In the genomic region with DNA sequence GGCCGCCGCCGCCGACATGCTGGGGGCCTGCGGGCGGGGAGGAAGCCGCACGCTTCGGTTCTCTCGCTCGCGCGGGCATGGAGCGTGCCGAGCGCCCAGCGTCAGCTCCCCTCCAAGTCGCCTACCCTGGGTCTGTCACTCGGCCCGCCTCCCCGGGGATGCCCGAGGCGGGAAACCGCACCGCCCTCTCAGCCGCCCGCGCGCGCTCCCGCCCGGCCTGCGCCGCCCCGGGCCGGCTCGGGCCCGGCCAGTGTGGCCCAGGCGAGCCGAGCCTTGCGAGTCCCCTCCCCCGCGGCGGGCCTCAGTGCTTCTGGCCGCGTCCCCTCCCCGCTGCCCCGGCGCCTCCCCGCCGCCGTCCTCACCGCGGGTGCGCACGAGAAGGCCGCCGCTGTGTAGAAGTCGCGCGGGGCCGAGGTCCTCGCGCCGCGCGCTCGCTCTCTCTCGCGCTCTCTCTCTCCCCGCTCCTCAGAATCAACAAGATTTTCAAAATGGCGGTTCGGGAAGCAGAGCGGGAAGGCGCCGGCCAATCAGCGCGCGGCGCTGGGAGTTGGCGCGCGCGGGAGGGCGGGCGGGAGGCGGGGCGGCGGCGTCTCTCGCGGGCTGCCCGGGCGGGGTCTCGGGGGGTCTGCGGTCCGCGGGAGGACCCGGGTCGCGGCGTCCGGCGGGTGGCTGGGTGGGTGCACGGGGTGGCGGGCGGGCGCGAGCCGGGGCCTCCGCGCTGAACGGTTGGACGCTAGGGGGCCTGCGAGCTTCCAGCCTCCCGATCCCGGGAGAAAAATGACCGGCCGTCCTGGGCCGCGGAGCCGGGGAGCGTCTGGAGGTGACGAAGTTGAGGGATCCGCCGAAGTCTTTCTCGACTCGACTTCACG, we compare ENCODE assay signal across 8 mouse cellular contexts. TPM values are rescaled to one million over a fixed set of nuclear protein-coding genes. Genes with fewer than 3 reads are reported as not detected.
DNase-seq lines count a peak whose midpoint lies in the region; ATAC-seq and TF ChIP-seq lines count a peak whose summit lies in the region.

A gene (minus strand): TSS at position 491 of the 869 bp plus-strand sequence.

- TF ChIP-seq CTCF in intestine, postnatal 0 days (IDR thresholded peaks at IDR 0.05; ENCODE audit: low read depth): peak; percentile 67

- under 1% methylated on average over 108 of the region's 129 CpGs for WGBS in intestine, postnatal 0 days
- WGBS in midbrain, embryonic 10.5 days: under 1% methylated on average over 120 of the region's 129 CpGs

- H3K4me2 ChIP-seq in intestine, postnatal 0 days (replicated peaks; ENCODE audit: low read depth): peak within 1 kb of the TSS; percentile 91

- no peaks in the 10 kb centered on the region for H3K4me1 ChIP-seq in intestine, postnatal 0 days (replicated peaks; ENCODE audit: control insufficient read depth, insufficient read depth, low read length)
- H3K4me1 ChIP-seq in midbrain, embryonic 10.5 days: peaks cover 32% of the 10 kb centered on the region

- peak within 1 kb of the TSS; percentile 99 for H3K27ac ChIP-seq in intestine, postnatal 0 days (ENCODE audit: low read depth, low read length)
- peak within 1 kb of the TSS; percentile 100 for H3K27ac ChIP-seq in midbrain, embryonic 10.5 days (replicated peaks)

- H3K27me3 ChIP-seq in intestine, postnatal 0 days (replicated peaks; ENCODE audit: control insufficient read depth, insufficient read depth, low read length): no peaks in the 10 kb centered on the region
- 0 out of 2 replicates have a peak, but pooled peaks cover 3% of the 10 kb centered on the region for H3K27me3 ChIP-seq in midbrain, embryonic 10.5 days (ENCODE audit: low read depth, poor library complexity, severe bottlenecking)

- intact Hi-C loops in left cerebral cortex, postnatal 36 days (cut with DNase I): no loop called here

- H3K36me3 ChIP-seq in intestine, postnatal 0 days (ENCODE audit: control insufficient read depth, insufficient read depth): peaks cover 3% of the 10 kb centered on the region; the same call in 1 of the 2 replicates
- peaks cover 31% of the 10 kb centered on the region for H3K36me3 ChIP-seq in midbrain, embryonic 10.5 days

- peak within 1 kb of the TSS; percentile 88 for H3K4me3 ChIP-seq in intestine, postnatal 0 days (ENCODE audit: low read depth, low read length)
- peak within 1 kb of the TSS; percentile 99 for H3K4me3 ChIP-seq in midbrain, embryonic 10.5 days

- peak within 1 kb of the TSS; percentile 90 for H3K9ac ChIP-seq in intestine, postnatal 0 days (ENCODE audit: low read depth, low read length)

- no peaks in the 10 kb centered on the region for H3K9me3 ChIP-seq in intestine, postnatal 0 days (ENCODE audit: control insufficient read depth)
- H3K9me3 ChIP-seq in midbrain, embryonic 10.5 days (replicated peaks): no peaks in the 10 kb centered on the region

- peak; percentile 70 for DNase-seq in adrenal gland, adult 8-10 months
- DNase-seq in embryo, embryonic 11.5 days (ENCODE audit: low read depth, low spot score): peak; percentile 86
- peak; percentile 76 to 83 for DNase-seq in gastrocnemius, postnatal 4 days (ENCODE audit: low spot score in 2 of 2)
- DNase-seq in left cerebral cortex, postnatal 36 days (ENCODE audit: low spot score in 2 of 2): peak; percentile 85 to 90
- DNase-seq in midbrain, embryonic 10.5 days (ENCODE audit: low spot score): peak; percentile 93
- peak; percentile 69 to 78 for DNase-seq in right cerebral cortex, postnatal 36 days (ENCODE audit: low spot score in 2 of 2)
- DNase-seq in yolk sac, embryonic 10.5 days (ENCODE audit: low spot score): peak; percentile 94

- ATAC-seq in intestine, postnatal 0 days: peak; percentile 93

RNA-seq across cellular contexts. Expression of the gene that starts here (rescaled TPM):
- 10 to 100 TPM; 47.7 to 66.4 (median 59.1) TPM for total RNA-seq in adrenal gland, adult 8-10 months (2022)
- 10 to 100 TPM; 82.7 to 90.6 TPM for total RNA-seq in gastrocnemius, postnatal 4 days (2021)
- 115 and 120 TPM in 2 replicates for polyA plus RNA-seq in intestine, postnatal 0 days (2015; fragmentation: Nextera tagmentation; extraction: Ambion mirVana)
- total RNA-seq in left cerebral cortex, postnatal 36 days (2021): 10 to 100 TPM; 45.4 to 55.7 TPM
- polyA plus RNA-seq in midbrain, embryonic 10.5 days (2016; fragmentation: Nextera tagmentation; extraction: Ambion mirVana): 346 and 382 TPM in 2 replicates

Comparison
In these comparisons a context has a peak if more than half of its experiments do, and no peak if none do; other contexts are left out.
1. Peak in every context shown above with its lines: DNase-seq, ATAC-seq, H3K4me3 ChIP-seq and H3K27ac ChIP-seq.